Comparison of ENCODE assay signal across 9 mouse cellular contexts in the genomic region with DNA sequence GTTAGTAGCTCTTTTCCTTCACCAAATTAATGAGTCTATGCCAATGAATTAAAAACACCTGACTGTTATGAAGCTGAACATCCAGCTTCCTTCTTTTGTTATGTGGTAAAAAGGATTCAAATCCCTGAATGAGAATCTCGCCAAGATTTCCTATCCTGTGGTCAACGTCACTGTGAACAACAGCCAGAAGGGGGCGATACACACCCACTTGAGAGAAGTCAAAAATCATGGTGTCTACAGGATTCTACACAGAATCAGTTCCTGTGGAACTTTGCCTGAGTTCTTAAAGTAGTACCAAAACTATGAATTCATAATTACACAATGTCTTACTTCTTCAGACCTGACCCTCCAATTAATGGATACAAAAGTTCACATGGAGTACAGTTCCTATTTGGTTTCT.
DNase-seq lines count a peak whose midpoint lies in the region; ATAC-seq and TF ChIP-seq lines count a peak whose summit lies in the region.
"Had no signal": no experiment of that assay in that cellular context is flagged by ENCODE, and none has a peak within 500 bp of the region (broad histone marks: within the 10 kb centered on the region; RNA-seq: fewer than 3 reads in every experiment).

No protein-coding gene starts in this region.

- TF ChIP-seq EP300 in liver, embryonic 14.5 days (IDR thresholded peaks at IDR 0.05; ENCODE audit: low read depth): no peak

- ATAC-seq in forebrain, embryonic 13.5 days: no peak; the same call in 1 of the 2 replicates
- peak; percentile 70 for ATAC-seq in forebrain, embryonic 14.5 days
- 0 out of 2 replicates have a peak, but pooled peaks have one; percentile 49 for ATAC-seq in kidney, embryonic 14.5 days (ENCODE audit: low FRiP score, low TSS enrichment)
- ATAC-seq in liver, embryonic 14.5 days (ENCODE audit: insufficient read depth): no peak

- TF ChIP-seq CTCF in liver, embryonic 14.5 days (IDR thresholded peaks at IDR 0.05; ENCODE audit: low read depth): peak; percentile 29; the same call in 1 of the 2 replicates

- H3K36me3 ChIP-seq in forebrain, embryonic 10.5 days (replicated peaks): no peaks in the 10 kb centered on the region
- no peaks in the 10 kb centered on the region for H3K36me3 ChIP-seq in forebrain, embryonic 13.5 days (ENCODE audit: poor library complexity, severe bottlenecking)
- no peaks in the 10 kb centered on the region for H3K36me3 ChIP-seq in forebrain, embryonic 14.5 days (ENCODE audit: control insufficient read depth, insufficient read depth, low read length)
- no peaks in the 10 kb centered on the region for H3K36me3 ChIP-seq in kidney, embryonic 14.5 days (ENCODE audit: control insufficient read depth, insufficient read depth, low read length)
- no peaks in the 10 kb centered on the region for H3K36me3 ChIP-seq in liver, embryonic 14.5 days (replicated peaks; ENCODE audit: control insufficient read depth, insufficient read depth, low read depth)
- H3K36me3 ChIP-seq: limb, embryonic 12.5 days had no signal

- no peaks in the 10 kb centered on the region for H3K4me1 ChIP-seq in forebrain, embryonic 10.5 days
- no peaks in the 10 kb centered on the region for H3K4me1 ChIP-seq in forebrain, embryonic 13.5 days
- H3K4me1 ChIP-seq in forebrain, embryonic 14.5 days (ENCODE audit: control insufficient read depth, insufficient read depth, low read length): no peaks in the 10 kb centered on the region
- no peaks in the 10 kb centered on the region for H3K4me1 ChIP-seq in kidney, embryonic 14.5 days (ENCODE audit: control insufficient read depth, insufficient read depth, low read length)
- no peaks in the 10 kb centered on the region for H3K4me1 ChIP-seq in liver, embryonic 14.5 days (replicated peaks; ENCODE audit: control insufficient read depth in 2 of 2, insufficient read depth in 2 of 2, low read length in 1 of 2)
- H3K4me1 ChIP-seq: limb, embryonic 12.5 days had no signal

- H3K4me3 ChIP-seq in forebrain, embryonic 10.5 days: no peak overlapping the region
- H3K4me3 ChIP-seq in forebrain, embryonic 13.5 days: no peak overlapping the region
- H3K4me3 ChIP-seq in forebrain, embryonic 14.5 days (ENCODE audit: low read depth, low read length): no peak overlapping the region
- no peak overlapping the region for H3K4me3 ChIP-seq in kidney, embryonic 14.5 days (ENCODE audit: low read length)
- H3K4me3 ChIP-seq in liver, embryonic 14.5 days (ENCODE audit: insufficient read depth in 1 of 2, low read depth in 2 of 2, low read length in 2 of 2): no peak overlapping the region
- H3K4me3 ChIP-seq: limb, embryonic 12.5 days had no signal

- H3K27me3 ChIP-seq in forebrain, embryonic 10.5 days (ENCODE audit: poor library complexity, severe bottlenecking): no peaks in the 10 kb centered on the region
- H3K27me3 ChIP-seq in forebrain, embryonic 13.5 days: no peaks in the 10 kb centered on the region
- H3K27me3 ChIP-seq in forebrain, embryonic 14.5 days (replicated peaks; ENCODE audit: control insufficient read depth, insufficient read depth, low read length): no peaks in the 10 kb centered on the region
- no peaks in the 10 kb centered on the region for H3K27me3 ChIP-seq in kidney, embryonic 14.5 days (ENCODE audit: control insufficient read depth, insufficient read depth, low read length)
- no peaks in the 10 kb centered on the region for H3K27me3 ChIP-seq in liver, embryonic 14.5 days (ENCODE audit: control insufficient read depth, insufficient read depth, low read length)
- H3K27me3 ChIP-seq: limb, embryonic 12.5 days had no signal

- H3K4me2 ChIP-seq in forebrain, embryonic 13.5 days: no peak overlapping the region
- H3K4me2 ChIP-seq in forebrain, embryonic 14.5 days (ENCODE audit: low read length): no peak overlapping the region
- H3K4me2 ChIP-seq in kidney, embryonic 14.5 days (replicated peaks; ENCODE audit: low read depth, low read length): no peak overlapping the region
- H3K4me2 ChIP-seq in liver, embryonic 14.5 days (ENCODE audit: low read depth): no peak overlapping the region
- H3K4me2 ChIP-seq: limb, embryonic 12.5 days had no signal

- WGBS in forebrain, embryonic 10.5 days: 6% methylated on average over 3 of the region's 3 CpGs
- WGBS in forebrain, embryonic 13.5 days: 7% methylated on average over 3 of the region's 3 CpGs
- WGBS in forebrain, embryonic 14.5 days: 3% methylated on average over 3 of the region's 3 CpGs
- 4% methylated on average over 3 of the region's 3 CpGs for WGBS in kidney, embryonic 14.5 days
- 12% methylated on average over 3 of the region's 3 CpGs for WGBS in liver, embryonic 14.5 days (ENCODE audit: insufficient replicate concordance)

- no peaks in the 10 kb centered on the region for H3K9me3 ChIP-seq in forebrain, embryonic 10.5 days
- no peaks in the 10 kb centered on the region for H3K9me3 ChIP-seq in forebrain, embryonic 13.5 days (replicated peaks)
- no peaks in the 10 kb centered on the region for H3K9me3 ChIP-seq in forebrain, embryonic 14.5 days (replicated peaks; ENCODE audit: control insufficient read depth, low read length)
- no peaks in the 10 kb centered on the region for H3K9me3 ChIP-seq in kidney, embryonic 14.5 days (ENCODE audit: control insufficient read depth, low read length)
- H3K9me3 ChIP-seq in liver, embryonic 14.5 days (ENCODE audit: control insufficient read depth, low read length): no peaks in the 10 kb centered on the region
- H3K9me3 ChIP-seq: limb, embryonic 12.5 days had no signal

- peak; percentile 44 for DNase-seq in forebrain, embryonic 10.5 days (ENCODE audit: extremely low spot score, low spot score)
- DNase-seq in urinary bladder, postnatal 36 days (ENCODE audit: low spot score in 2 of 2): peak; percentile 18 to 42
- DNase-seq in urinary bladder, adult 2 months (ENCODE audit: low spot score): no peak
- DNase-seq in forebrain, embryonic 14.5 days (ENCODE audit: low spot score): peak; percentile 72
- DNase-seq in liver, embryonic 14.5 days (ENCODE audit: low read depth in 3 of 3, low spot score in 3 of 3): no peak
- DNase-seq in right cerebral cortex, postnatal 25 days: peak; percentile 32

- H3K9ac ChIP-seq in forebrain, embryonic 13.5 days: no peak overlapping the region
- no peak overlapping the region for H3K9ac ChIP-seq in forebrain, embryonic 14.5 days (ENCODE audit: low read length)
- no peak overlapping the region for H3K9ac ChIP-seq in kidney, embryonic 14.5 days (ENCODE audit: low read depth, low read length)
- no peak overlapping the region for H3K9ac ChIP-seq in liver, embryonic 14.5 days (replicated peaks)
- H3K9ac ChIP-seq: limb, embryonic 12.5 days had no signal

- H3K27ac ChIP-seq in forebrain, embryonic 10.5 days: no peak overlapping the region
- no peak overlapping the region for H3K27ac ChIP-seq in forebrain, embryonic 13.5 days
- H3K27ac ChIP-seq in forebrain, embryonic 14.5 days (ENCODE audit: low read depth, low read length): no peak overlapping the region
- no peak overlapping the region for H3K27ac ChIP-seq in kidney, embryonic 14.5 days (ENCODE audit: low read depth, low read length)
- H3K27ac ChIP-seq in liver, embryonic 14.5 days: no peak overlapping the region
- H3K27ac ChIP-seq: limb, embryonic 12.5 days had no signal

Comparison
In these comparisons a context has a peak if more than half of its experiments do, and no peak if none do; other contexts are left out.
1. DNase-seq: peak in forebrain, embryonic 10.5 days (single experiment), urinary bladder, postnatal 36 days (2 of 2), forebrain, embryonic 14.5 days (single experiment) and right cerebral cortex, postnatal 25 days (single experiment); none in urinary bladder, adult 2 months (single experiment) and liver, embryonic 14.5 days (0 of 3).
2. ATAC-seq: peak in forebrain, embryonic 14.5 days (single experiment) and kidney, embryonic 14.5 days (single experiment); none in forebrain, embryonic 13.5 days (single experiment) and liver, embryonic 14.5 days (single experiment).